Mouse (Mus musculus) cerebral cortex, adult 2 months (tissue): Measurements from ENCODE around the gene Taar8c.

Source experiments
- WGBS: fragments of 180-500 bp; shearing (Covaris S2); methylation state at CpG from one replicate; pipeline ENCODE4 v1.1.7; 2018; 5-methylcytosine and 5-hydroxymethylcytosine counted together

The Taar8c gene

GRCm38 (mm10) chr10:24101812-24102211 lies at the start of gene Taar8c:
Gene Taar8c (minus strand): TSS chr10:24101912.
- 85% methylated on average over 1 of the region's 3 CpGs for WGBS

DNA sequence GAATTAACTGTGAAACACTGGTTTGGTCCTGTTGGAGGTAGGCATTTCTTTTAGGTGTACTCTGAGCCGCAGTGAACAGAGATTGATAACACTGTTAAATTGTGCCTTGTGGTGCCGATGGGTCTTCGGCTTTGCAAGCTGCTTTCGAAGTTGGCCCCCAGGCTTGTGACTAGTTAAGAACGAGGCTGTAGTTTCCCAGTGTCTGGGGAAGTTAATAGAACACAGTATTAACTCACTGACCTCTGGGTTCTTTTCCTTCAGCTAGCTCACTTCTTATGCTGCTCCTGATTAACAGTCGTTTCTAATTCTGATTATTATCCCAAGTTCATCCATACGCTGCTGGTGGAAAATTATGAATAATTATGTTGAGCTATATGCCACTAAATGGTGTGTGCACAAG lies 48.4 kb upstream of the Taar8c start:
- 27% methylated on average over 7 of the region's 7 CpGs for WGBS

DNA sequence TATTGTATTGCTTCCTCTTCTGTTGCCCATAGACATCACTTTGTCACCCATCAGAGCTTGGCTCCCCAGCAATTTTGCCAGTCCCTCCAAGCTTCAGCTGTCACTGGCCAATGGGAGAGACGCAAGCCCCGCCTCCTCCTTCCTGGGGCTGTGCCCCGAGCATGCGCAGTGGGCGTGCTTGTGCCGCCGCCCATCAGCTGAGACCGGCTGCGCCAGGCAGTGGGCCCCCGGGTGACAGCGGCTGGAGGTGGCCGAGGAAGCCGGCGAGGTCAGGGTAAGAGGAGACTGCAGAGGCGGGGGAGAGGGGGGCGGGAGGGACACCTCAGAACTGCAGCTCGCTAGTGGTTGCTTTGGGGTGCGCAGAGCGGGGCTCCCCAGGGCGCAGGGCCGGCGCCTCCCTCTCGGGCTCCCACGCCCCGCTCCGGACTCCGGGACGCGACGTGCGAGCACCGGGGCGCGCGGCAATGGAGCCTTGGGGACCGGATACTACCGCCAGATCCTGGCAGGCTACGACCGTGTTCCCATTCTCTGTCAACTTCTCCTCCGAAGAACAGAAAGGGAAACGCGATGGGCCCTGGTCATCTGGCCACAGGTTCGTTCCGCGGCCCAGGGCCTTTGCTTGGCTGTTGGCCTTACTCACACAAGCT lies 47.5 kb upstream of the Taar8c start, which contains the start of gene Stx7:
Stx7 (plus strand) TSS at position 168 of the 647 bp plus-strand sequence.
- WGBS: under 1% methylated on average over 45 of the region's 45 CpGs

DNA sequence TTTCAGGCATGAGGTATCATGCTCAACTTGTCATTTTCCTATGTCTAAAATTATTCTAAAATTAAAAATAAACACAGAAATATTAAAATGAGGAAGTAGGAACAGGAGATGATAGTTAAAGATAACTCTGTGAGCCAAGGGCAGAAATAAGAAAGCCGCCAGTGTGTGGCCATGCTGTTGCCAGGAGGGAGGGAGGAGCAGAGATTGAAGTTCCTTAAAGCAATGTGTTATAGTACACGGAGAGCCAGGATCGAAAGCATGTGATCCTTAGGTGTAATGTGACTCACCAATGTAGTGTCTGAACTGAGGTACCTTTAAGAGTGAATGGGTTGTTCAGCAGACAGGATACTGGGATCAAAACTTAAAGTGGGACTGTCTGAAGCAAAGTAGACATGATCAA lies 41.0 kb upstream of the Taar8c start:
- 77% methylated on average over 3 of the region's 3 CpGs for WGBS

DNA sequence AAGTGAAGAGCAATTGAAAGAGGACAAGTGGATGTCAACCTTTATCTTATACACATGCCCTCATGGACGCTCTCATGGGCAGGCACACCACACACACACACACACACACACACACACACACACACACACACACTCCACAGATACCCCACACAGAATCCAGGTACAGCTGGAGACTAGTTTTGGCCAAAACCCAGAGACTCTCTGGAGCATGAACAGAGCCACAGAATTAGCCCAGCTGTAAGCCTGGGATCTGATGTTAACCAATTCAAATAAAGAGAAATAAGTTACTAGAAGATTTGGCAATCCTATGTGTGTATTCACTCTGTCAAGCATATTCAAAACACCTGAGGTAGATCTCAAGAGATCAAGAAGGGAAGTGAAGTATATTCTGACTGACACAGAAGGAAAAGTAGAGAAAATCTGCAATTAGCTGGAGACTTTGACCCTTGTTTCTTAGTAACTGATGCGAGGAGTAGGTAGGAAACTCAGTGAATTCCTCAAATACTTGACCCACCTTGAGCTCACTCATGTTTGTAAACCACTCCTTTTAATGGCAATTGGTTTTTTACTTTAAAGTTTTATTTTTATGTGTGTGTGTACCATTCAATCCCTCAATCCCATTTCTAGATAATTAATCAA lies 37.0 kb upstream of the Taar8c start:
- WGBS: 85% methylated on average over 2 of the region's 2 CpGs

- WGBS: 75% methylated on average over 7 of the region's 7 CpGs
Measured at GRCm38 (mm10) chr10:24134071-24134645, 32.4 kb upstream of the Taar8c start.

GRCm38 (mm10) chr10:24133132-24133531 lies 31.4 kb upstream of the Taar8c start:
- 59% methylated on average over 2 of the region's 2 CpGs for WGBS

DNA sequence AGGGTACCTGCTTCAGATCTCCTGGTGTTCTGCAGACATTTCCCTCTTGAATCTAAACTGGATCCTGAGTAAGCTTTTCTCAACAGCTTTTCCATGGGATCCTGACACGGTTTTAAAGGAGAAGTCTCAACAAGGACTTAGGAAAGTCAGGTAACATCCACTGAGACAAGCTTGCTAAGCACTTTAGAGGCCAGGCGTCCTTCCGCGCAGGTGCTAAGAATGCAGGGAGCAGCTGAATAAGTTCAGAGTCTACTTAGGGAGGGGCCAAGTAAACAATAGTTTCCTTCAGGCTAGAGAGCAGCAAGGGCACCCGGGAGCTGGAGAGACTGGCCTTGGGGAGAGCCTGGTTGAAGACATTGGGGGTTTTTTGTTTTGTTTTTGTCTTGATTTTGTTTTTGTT lies 30.6 kb upstream of the Taar8c start:
- 17% methylated on average over 5 of the region's 5 CpGs for WGBS

GRCm38 (mm10) chr10:24131451-24132262 lies 29.9 kb upstream of the Taar8c start:
- 17% methylated on average over 9 of the region's 9 CpGs for WGBS

DNA sequence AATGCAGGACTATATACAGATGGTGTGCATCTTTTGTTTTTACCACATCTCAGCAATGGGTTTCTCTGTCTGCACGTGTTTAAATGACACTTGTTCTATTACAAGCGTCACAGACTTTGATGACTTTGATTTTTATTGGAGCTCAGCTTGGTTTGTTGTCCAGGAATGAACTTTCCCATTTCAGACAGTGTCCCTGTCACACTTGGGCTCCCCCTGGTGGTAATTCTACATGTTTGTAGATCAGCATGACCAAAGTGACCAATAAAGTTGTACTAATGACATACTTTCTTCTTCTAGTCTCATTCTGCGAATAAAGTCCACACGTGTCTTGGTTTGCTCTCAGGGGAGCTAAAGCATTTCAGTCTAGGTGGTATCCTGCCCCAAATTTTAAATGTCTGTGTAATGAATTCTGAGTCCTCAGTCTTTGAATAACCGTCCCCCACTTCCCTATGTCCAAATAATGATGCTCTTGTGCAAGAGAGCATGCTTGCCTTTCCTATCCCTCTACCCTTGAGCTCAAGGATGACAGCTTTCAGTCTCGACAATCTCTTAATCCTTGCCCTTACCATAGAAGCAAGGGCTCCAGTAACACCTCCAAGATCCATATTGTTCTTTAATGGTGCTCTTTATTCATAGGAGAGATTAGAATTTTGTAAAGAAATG lies 9.5 kb upstream of the Taar8c start:
- 50% methylated on average over 6 of the region's 6 CpGs for WGBS

DNA sequence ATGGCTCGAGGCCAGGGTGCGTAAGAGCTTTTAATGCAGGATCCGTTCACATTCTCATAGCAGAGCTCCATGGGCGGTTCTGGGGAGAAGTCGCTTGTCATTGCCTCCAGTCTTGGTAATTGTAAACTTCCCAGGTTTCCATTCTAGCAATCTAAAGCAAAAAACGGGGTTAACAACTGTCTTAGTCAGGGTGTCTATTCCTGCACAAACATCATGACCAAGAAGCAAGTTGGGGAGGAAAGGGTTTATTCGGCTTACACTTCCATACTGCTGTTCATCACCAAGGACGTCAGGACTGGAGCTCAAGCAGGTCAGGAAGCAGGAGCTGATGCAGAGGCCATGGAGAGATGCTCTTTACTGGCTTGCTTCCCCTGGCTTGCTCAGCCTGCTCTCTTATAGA lies 7.7 kb upstream of the Taar8c start, which contains the start of gene Taar9:
Taar9 (minus strand) TSS at position 101 of the 400 bp plus-strand sequence.
- WGBS: 85% methylated on average over 8 of the region's 8 CpGs

DNA sequence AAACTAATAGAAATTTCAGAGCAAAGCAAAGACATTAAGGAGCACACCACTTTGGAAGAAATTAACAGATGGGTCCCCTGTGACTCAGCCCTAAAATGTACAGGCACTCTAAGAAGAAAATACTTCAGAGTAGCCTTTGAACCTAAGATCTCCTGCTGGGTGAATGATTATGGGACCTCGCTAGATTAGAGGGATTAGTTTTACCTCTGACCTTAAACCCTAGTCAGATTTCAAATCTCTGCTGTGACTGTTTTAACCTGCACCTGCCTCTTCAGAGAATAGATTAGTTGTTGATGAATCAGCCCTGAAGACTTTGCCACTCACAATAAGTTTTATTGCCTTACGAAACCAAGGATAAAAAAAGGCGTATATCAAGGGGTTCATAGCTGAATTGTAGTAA lies 6.5 kb upstream of the Taar8c start:
- WGBS: 80% methylated on average over 3 of the region's 3 CpGs

DNA sequence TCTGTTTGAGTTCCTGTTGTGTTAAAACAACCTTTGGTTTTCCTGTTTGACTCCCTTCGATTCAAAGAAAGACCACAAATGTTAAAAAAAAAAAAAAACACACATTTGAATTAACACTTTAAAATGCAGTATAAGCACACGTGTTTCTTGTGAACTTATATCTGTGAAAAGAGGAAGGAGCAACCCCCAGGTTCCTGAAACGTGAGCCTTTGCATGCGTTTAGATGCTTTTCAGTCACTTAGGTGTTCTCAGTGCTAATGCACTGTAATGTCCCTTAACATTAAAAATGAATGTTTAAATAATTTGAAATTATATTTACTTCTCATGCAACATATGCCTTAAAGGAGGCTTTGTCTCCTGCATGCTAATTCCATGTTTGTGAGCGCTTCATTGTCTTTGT lies 6.0 kb upstream of the Taar8c start:
- WGBS: 69% methylated on average over 5 of the region's 5 CpGs

DNA sequence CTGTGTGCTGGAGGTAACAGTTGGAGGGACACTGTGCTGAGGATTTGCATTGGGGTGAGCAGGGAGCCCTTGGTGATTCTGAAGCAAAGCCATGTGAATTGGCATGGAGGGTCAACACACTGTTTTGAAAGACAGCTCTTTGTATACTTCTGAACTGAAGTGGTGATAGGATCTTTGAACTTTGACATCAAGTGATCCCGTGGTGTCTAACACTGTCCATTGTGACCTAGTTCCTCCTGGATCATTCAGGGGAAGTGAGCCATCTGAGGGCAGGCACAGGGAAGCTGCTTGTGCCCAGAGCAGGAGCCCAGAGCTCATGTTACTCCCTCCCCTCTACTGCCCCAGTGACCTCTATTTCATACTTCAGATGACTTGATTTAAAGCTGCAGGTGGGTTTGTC lies 1.6 kb upstream of the Taar8c start:
- 66% methylated on average over 1 of the region's 1 CpGs for WGBS

- 65% methylated on average over 2 of the region's 2 CpGs for WGBS
Measured at GRCm38 (mm10) chr10:24097010-24097409, 4.7 kb downstream of the Taar8c start.

GRCm38 (mm10) chr10:24092194-24092593 lies 9.5 kb downstream of the Taar8c start, which contains the start of gene Taar8b:
Gene Taar8b (minus strand): TSS chr10:24092294.
- 63% methylated on average over 2 of the region's 2 CpGs for WGBS

- 81% methylated on average over 2 of the region's 2 CpGs for WGBS
Measured at GRCm38 (mm10) chr10:24087168-24087567, 14.5 kb downstream of the Taar8c start.

GRCm38 (mm10) chr10:24086555-24086954 lies 15.2 kb downstream of the Taar8c start:
- WGBS: 75% methylated on average over 5 of the region's 5 CpGs

DNA sequence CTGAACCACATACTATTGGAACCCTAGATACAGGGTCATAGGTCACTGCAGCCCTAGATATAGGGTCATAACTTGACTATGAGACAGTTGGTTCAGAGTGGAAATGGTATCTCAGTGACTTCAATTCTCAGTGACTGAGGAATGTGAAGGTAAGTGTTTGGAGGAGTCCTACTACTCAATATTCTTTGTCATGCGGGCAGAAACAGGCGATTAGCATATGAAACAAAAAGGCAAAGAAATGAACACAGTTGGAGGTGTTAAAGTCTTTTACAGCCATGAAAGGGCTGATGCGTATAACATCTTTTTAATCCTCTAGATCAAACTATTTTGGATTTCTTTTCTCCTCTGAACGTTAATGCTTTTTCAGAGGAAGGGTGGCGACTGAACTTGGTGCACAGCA lies 15.8 kb downstream of the Taar8c start:
- 66% methylated on average over 5 of the region's 5 CpGs for whole genome bisulfite sequencing

DNA sequence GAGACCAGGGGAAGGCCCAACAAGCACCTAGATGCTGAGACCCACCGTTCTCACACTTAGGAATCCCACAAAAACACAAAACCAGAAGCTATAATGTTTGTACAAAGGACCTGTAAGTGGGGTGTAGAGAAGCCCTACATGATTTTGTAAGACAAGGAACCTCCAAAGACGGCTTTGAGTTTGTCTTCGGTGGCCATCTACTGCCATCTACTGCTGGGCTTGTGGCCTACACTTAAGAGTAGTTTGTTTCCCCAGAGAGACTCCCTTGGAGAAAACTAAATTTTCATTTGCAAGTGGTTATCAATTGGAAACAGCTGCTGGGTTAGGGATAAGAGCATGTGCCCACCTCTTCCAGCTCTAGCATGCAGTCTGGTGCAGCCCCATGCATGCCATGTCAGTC lies 21.5 kb downstream of the Taar8c start:
- 39% methylated on average over 3 of the region's 3 CpGs for WGBS

DNA sequence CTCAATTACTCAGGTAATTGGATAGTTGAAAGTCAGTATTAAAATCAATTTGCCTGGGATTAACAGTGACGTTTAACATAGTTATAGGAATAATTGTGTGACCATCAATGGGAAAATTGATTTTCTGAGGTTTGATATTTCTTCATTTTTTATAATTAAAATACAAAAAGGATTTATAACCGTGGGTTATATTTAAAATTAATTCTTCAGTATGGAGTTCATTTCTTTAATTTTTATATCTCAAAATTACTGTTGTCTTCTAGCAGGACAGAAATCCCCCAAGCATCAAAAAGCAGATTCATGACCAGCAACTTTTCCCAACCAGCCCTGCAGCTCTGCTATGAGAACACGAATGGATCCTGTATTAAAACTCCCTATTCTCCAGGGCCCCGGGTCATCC lies 25.5 kb downstream of the Taar8c start, which contains the start of gene Taar8a:
Taar8a (plus strand) TSS at position 301 of the 400 bp plus-strand sequence.
- WGBS: 90% methylated on average over 2 of the region's 4 CpGs

DNA sequence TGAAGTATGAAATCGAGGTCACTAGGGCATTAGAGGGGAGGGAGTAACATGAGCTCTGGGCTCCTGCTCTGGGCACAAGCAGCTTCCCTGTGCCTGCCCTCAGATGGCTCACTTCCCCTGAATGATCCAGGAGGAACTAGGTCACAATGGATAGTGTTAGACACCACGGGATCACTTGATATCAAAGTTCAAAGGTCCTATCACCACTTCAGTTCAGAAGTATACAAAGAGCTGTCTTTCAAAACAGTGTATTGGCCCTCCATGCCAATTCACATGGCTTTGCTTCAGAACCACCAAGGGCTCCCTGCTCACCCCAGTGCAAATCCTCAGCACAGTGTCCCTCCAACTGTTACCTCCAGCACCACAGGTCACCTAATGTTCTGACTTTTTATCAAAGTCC lies 27.0 kb downstream of the Taar8c start:
- 44% methylated on average over 2 of the region's 2 CpGs for whole genome bisulfite sequencing
